25 mouse cellular contexts compared by ENCODE assay signal in the genomic region with DNA sequence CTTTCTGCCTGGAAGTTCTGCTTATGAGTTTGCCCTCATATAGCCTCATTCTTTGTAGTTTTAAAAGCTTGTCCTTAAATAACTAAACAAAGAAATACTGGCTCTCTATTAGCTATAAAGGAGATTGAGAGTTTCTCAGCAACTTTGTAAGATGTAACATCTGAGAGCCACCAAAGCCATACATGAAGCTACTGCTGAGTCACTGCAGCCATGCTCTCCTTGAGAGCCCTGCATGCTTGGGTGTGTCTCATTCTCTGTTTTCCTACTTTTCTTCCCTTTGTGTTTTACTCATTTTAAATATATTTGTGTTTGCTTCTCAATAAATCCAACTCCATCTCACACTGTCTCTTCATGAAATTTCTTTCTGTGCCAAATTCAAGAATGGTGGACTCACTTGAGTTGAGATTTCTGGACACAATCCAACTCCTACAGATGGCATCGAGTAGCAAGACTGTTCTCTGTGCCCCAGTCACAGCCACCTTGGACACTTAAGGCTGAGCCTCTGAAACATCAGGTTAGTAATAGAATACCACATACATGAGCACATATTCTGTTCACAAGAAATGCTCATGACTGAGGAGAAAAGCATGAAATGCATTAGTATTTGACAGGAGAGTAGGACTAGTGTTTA. TPM values are rescaled to one million over a fixed set of nuclear protein-coding genes. Genes with fewer than 3 reads are reported as not detected.
DNase-seq lines count a peak whose midpoint lies in the region; ATAC-seq and TF ChIP-seq lines count a peak whose summit lies in the region.
"Had no signal": no experiment of that assay in that cellular context is flagged by ENCODE, and none has a peak within 500 bp of the region (broad histone marks: within the 10 kb centered on the region; RNA-seq: fewer than 3 reads in every experiment).

No protein-coding gene starts in this region.

- H3K9me3 ChIP-seq in ES-E14 (ENCODE audit: control insufficient read depth, insufficient read depth, low read depth, low read length), result no peaks in the 10 kb centered on the region
- H3K9me3 ChIP-seq: hindbrain, embryonic 12.5 days; liver, embryonic 12.5 days had no signal

- in situ Hi-C loops in ES-E14 (cut with MboI; ENCODE audit: low sequenced_read_pairs in 2 of 2, unreplicated experiment in 2 of 2), result no loop called here

- no peak overlapping the region; the same call in 1 of the 2 replicates for H3K27ac ChIP-seq in ES-E14 (ENCODE audit: insufficient read depth, low read depth, low read length, poor library complexity, severe bottlenecking)
- H3K27ac ChIP-seq: hindbrain, embryonic 12.5 days; liver, embryonic 12.5 days; macrophage had no signal

- peak; percentile 29 for DNase-seq in heart, adult 11 months
- DNase-seq in heart, adult 8-10 months (ENCODE audit: low spot score), result no peak
- DNase-seq in ES-E14 (ENCODE audit: low read depth, low spot score) (no peak), adipocyte (ENCODE audit: low spot score) (peak; percentile 30)
- no peak for DNase-seq in adrenal gland, adult 18-20 months (ENCODE audit: low spot score in 2 of 2)
- DNase-seq in ovary, postnatal 36 days (ENCODE audit: low spot score), result no peak
- DNase-seq: adrenal gland, postnatal 10 days; cerebellum, adult 9-11 months; gastrocnemius, postnatal 14 days; heart, postnatal 36 days; kidney, adult 9 months; kidney, postnatal 10 days; layer of hippocampus, postnatal 36 days; left cerebral cortex, postnatal 4 days; lung, adult 2 months; lung, postnatal 10 days; midbrain, embryonic 14.5 days; right cerebral cortex, postnatal 14 days had no signal

- ATAC-seq in megakaryocyte-erythroid progenitor cell, adult 5-6 weeks (replicated peaks; ENCODE audit: low FRiP score, low TSS enrichment, poor library complexity, severe bottlenecking), result 0 out of 2 replicates have a peak, but pooled peaks have one; percentile 52
- ATAC-seq: forebrain, embryonic 14.5 days; intestine, postnatal 0 days; liver, embryonic 12.5 days had no signal

- no peaks in the 10 kb centered on the region for H3K36me3 ChIP-seq in ES-E14 (ENCODE audit: control insufficient read depth, insufficient read depth, low read length, poor library complexity, severe bottlenecking)
- H3K36me3 ChIP-seq: hindbrain, embryonic 12.5 days; liver, embryonic 12.5 days had no signal

- no peak overlapping the region for H3K4me3 ChIP-seq in ES-E14 (ENCODE audit: insufficient read depth in 1 of 2, low read depth in 1 of 2, low read length in 2 of 2, poor library complexity in 1 of 2, severe bottlenecking in 1 of 2)
- H3K4me3 ChIP-seq: hindbrain, embryonic 12.5 days; liver, embryonic 12.5 days had no signal

- H3K9ac ChIP-seq in ES-E14 (ENCODE audit: insufficient read depth, low read depth, low read length, poor library complexity, severe bottlenecking), result no peak overlapping the region
- H3K9ac ChIP-seq: hindbrain, embryonic 12.5 days; liver, embryonic 12.5 days had no signal

- peaks cover 7 to 12% of the 10 kb centered on the region in 2 experiments; a peak in 3 of 4 replicates for H3K4me1 ChIP-seq in ES-E14 (ENCODE audit: control insufficient read depth in 2 of 2, insufficient read depth in 2 of 2, low read length in 2 of 2, poor library complexity in 1 of 2)
- H3K4me1 ChIP-seq: hindbrain, embryonic 12.5 days had no signal

TF ChIP-seq in ES-E14, 5 proteins besides CTCF, POLR2A, EP300 and RAD21:
- TF ChIP-seq ZC3H11A (IDR thresholded peaks at IDR 0.05; ENCODE audit: borderline replicate concordance, low read depth, low read length) (no peak), CHD2 (IDR thresholded peaks at IDR 0.05; ENCODE audit: low read depth, low read length) (no peak), HCFC1 (IDR thresholded peaks at IDR 0.05; ENCODE audit: borderline replicate concordance, insufficient read depth, low read length) (no peak), MAFK (IDR thresholded peaks at IDR 0.05; ENCODE audit: insufficient read depth, low read depth, low read length) (0 out of 2 replicates have a peak, but pooled peaks have one; percentile 13), ZNF384 (IDR thresholded peaks at IDR 0.05; ENCODE audit: low read depth, low read length) (no peak)

RNA-seq across cellular contexts. Expression of gene Serpinb9b, which starts 0.7 kb away (rescaled TPM):
- total RNA-seq in heart, adult 8-10 months (2022), result under 1 TPM in 3 of 4 experiments, not detected in 1; 0.16 to 0.22 (median 0.17) TPM
- 3.5 and 12.3 TPM in 2 replicates for total RNA-seq in ES-E14 (2012; rRNA removed)
- not detected in 2 replicates for total RNA-seq in megakaryocyte-erythroid progenitor cell, adult 5-6 weeks (2014; fragmentation: Nextera tagmentation)
- not detected in 2 replicates for total RNA-seq in megakaryocyte-erythroid progenitor cell, adult 5-6 weeks (2017)
- under 1 TPM in 1 of 2 experiments, not detected in 1; 0.10 TPM for total RNA-seq in adrenal gland, adult 18-20 months (2021)
- total RNA-seq: adrenal gland, postnatal 10 days; gastrocnemius, postnatal 14 days; granulocyte monocyte progenitor cell, adult 5-6 weeks; layer of hippocampus, postnatal 36 days had no signal

RNA-seq across cellular contexts. Expression of gene Serpinb9, which starts 23.5 kb away (rescaled TPM):
- 10 to 100 TPM in 1 of 4 experiments, 1 to 10 TPM in 3; 7.9 to 10.7 (median 9.6) TPM for total RNA-seq in heart, adult 8-10 months (2022)
- total RNA-seq in ES-E14 (2012; rRNA removed), result 1.2 and 3.4 TPM in 2 replicates
- 6.1 and 7.9 TPM in 2 replicates for total RNA-seq in megakaryocyte-erythroid progenitor cell, adult 5-6 weeks (2014; fragmentation: Nextera tagmentation)
- total RNA-seq in megakaryocyte-erythroid progenitor cell, adult 5-6 weeks (2017), result 5.8 and 12.1 TPM in 2 replicates
- total RNA-seq in adrenal gland, adult 18-20 months (2021), result 10 to 100 TPM; 18.6 to 19.3 TPM

RNA-seq across cellular contexts. Expression of gene Serpinb1b, which starts 51.8 kb away (rescaled TPM):
- not detected for total RNA-seq in heart, adult 8-10 months (2022)
- 0.11 and 0.22 TPM in 2 replicates for total RNA-seq in ES-E14 (2012; rRNA removed)
- not detected in 2 replicates for total RNA-seq in megakaryocyte-erythroid progenitor cell, adult 5-6 weeks (2014; fragmentation: Nextera tagmentation)
- not detected in 2 replicates for total RNA-seq in megakaryocyte-erythroid progenitor cell, adult 5-6 weeks (2017)
- total RNA-seq in adrenal gland, adult 18-20 months (2021), result under 1 TPM in 1 of 2 experiments, not detected in 1; 0.30 TPM
- total RNA-seq: granulocyte monocyte progenitor cell, adult 5-6 weeks; heart, postnatal 36 days had no signal

Comparison
In these comparisons a context has a peak if more than half of its experiments do, and no peak if none do; other contexts are left out.
1. DNase-seq: peak in heart, adult 11 months (single experiment) and adipocyte (single experiment); none in heart, adult 8-10 months (single experiment), ES-E14 (single experiment), adrenal gland, adult 18-20 months (0 of 2) and ovary, postnatal 36 days (single experiment).